Mouse (Mus musculus) CH12.LX (cell line): ENCODE measurements around the gene Cacng6. TPM values are rescaled to one million over a fixed set of nuclear protein-coding genes. Genes with fewer than 3 reads are reported as not detected.
A peak's percentile ranks its signal among the peaks of the same experiment; 100 is the strongest.

Experiments
- DNase-seq: peaks from one replicate; pipeline ENCODE4 v3.0.0-alpha.2; 2013; ENCODE audit errors: extremely low read depth
- H3K27ac ChIP-seq: 2 replicates; pipeline ENCODE4 v1.5.1; 2012; ENCODE audit warnings: low read depth, mild to moderate bottlenecking, control low read depth, moderate library complexity; ENCODE audit not compliant: insufficient read depth
- H3K27me3 ChIP-seq: replicated peaks from 2 replicates; pipeline ENCODE3; 2012; ENCODE audit warnings: inconsistent platforms
- H3K36me3 ChIP-seq, 2 experiments: replicated peaks in 1 of 2; 2 replicates each; pipeline versions ENCODE3 to v1.6.1; 2012; ENCODE audit warnings: inconsistent platforms in 1 of 2, low read length in 1 of 2, mild to moderate bottlenecking in 1 of 2, mixed read lengths in 1 of 2, moderate library complexity in 1 of 2; ENCODE audit not compliant: control insufficient read depth in 1 of 2, insufficient read depth in 1 of 2
- H3K4me1 ChIP-seq, 2 experiments: 2 replicates each; pipeline ENCODE4 v1.6.1; 2012; ENCODE audit warnings: inconsistent platforms in 1 of 2, moderate library complexity in 1 of 2; ENCODE audit not compliant: insufficient read depth in 2 of 2, control insufficient read depth in 1 of 2
- H3K4me2 ChIP-seq: 2 replicates; pipeline ENCODE4 v1.6.1; 2012; ENCODE audit warnings: low read depth, mild to moderate bottlenecking, control low read depth; ENCODE audit not compliant: poor library complexity, insufficient read depth, severe bottlenecking
- H3K4me3 ChIP-seq, 3 experiments: fragments of 150-350 bp in 1 of 3; sonication (generic) in 1 of 3; replicated peaks in 1 of 3; 2 replicates each; pipeline versions ENCODE3 to v1.5.1; 2011 to 2012; ENCODE audit warnings: low read depth in 2 of 3, low read length in 2 of 3, mild to moderate bottlenecking in 2 of 3, moderate library complexity in 2 of 3, control low read depth in 1 of 3, improper control_type of control experiment in 1 of 3, inconsistent platforms in 1 of 3, mixed read lengths in 1 of 3; ENCODE audit not compliant: poor library complexity in 1 of 3
- H3K79me2 ChIP-seq: replicated peaks from 2 replicates; pipeline ENCODE4 v1.6.1; 2012; ENCODE audit warnings: mild to moderate bottlenecking, moderate library complexity; ENCODE audit not compliant: control insufficient read depth, poor library complexity, insufficient read depth, severe bottlenecking; ENCODE audit errors: extremely low read depth
- H3K9ac ChIP-seq: 2 replicates; pipeline ENCODE4 v1.6.1; 2012; ENCODE audit warnings: low read depth, mild to moderate bottlenecking, control low read depth, moderate library complexity; ENCODE audit not compliant: insufficient read depth
- H3K9me3 ChIP-seq: replicated peaks from 2 replicates; pipeline ENCODE3; 2012; ENCODE audit warnings: low read length, inconsistent platforms, mixed read lengths
- BHLHE40 ChIP-seq: IDR thresholded peaks from 2 replicates; pipeline ENCODE4 v1.6.1; 2011; ENCODE audit warnings: mild to moderate bottlenecking, low read depth, low read length, improper control_type of control experiment
- ELF1 ChIP-seq: IDR thresholded peaks from 2 replicates; pipeline ENCODE4 v1.6.1; 2014; ENCODE audit warnings: low read depth, mild to moderate bottlenecking, inconsistent platforms, low read length, improper control_type of control experiment
- EP300 ChIP-seq: IDR thresholded peaks from 2 replicates; pipeline ENCODE4 v1.6.1; 2011; ENCODE audit warnings: low read length, improper control_type of control experiment
- ETS1 ChIP-seq: conservative IDR thresholded peaks from 2 replicates; pipeline ENCODE4 v1.6.1; 2012; ENCODE audit warnings: low read depth, mild to moderate bottlenecking, inconsistent platforms, low read length, improper control_type of control experiment, moderate library complexity
- GABPA ChIP-seq: IDR thresholded peaks from 2 replicates; pipeline ENCODE4 v1.6.1; 2012; ENCODE audit warnings: low read depth, low read length, improper control_type of control experiment, inconsistent platforms; ENCODE audit not compliant: insufficient replicate concordance
- IRF4 ChIP-seq: IDR thresholded peaks from 2 replicates; pipeline ENCODE4 v1.6.1; 2014; ENCODE audit warnings: low read depth, mild to moderate bottlenecking, inconsistent platforms, low read length, improper control_type of control experiment
- MAZ ChIP-seq: IDR thresholded peaks from 2 replicates; pipeline ENCODE4 v1.6.1; 2012; ENCODE audit warnings: low read depth, mild to moderate bottlenecking, inconsistent platforms, low read length, improper control_type of control experiment, moderate library complexity
- MEF2A ChIP-seq: IDR thresholded peaks from 2 replicates; pipeline ENCODE4 v1.6.1; 2014; ENCODE audit warnings: low read depth, mild to moderate bottlenecking, inconsistent platforms, low read length, improper control_type of control experiment, borderline replicate concordance
- NELFE ChIP-seq: IDR thresholded peaks from 2 replicates; pipeline ENCODE4 v1.6.1; 2011; ENCODE audit warnings: low read depth, low read length, improper control_type of control experiment
- NRF1 ChIP-seq: IDR thresholded peaks from 2 replicates; pipeline ENCODE4 v1.6.1; 2014; ENCODE audit warnings: low read depth, mild to moderate bottlenecking, inconsistent platforms, low read length, improper control_type of control experiment, moderate library complexity
- RCOR1 ChIP-seq: conservative IDR thresholded peaks from 2 replicates; pipeline ENCODE4 v1.6.1; 2012; ENCODE audit warnings: low read depth, mild to moderate bottlenecking, inconsistent platforms, low read length, improper control_type of control experiment
- SMC3 ChIP-seq: IDR thresholded peaks from 2 replicates; pipeline ENCODE4 v1.6.1; 2011; ENCODE audit warnings: low read depth, low read length, improper control_type of control experiment
- TBP ChIP-seq: conservative IDR thresholded peaks from 2 replicates; pipeline ENCODE4 v1.6.1; 2011; ENCODE audit warnings: low read depth, low read length, improper control_type of control experiment
- TCF12 ChIP-seq: IDR thresholded peaks from 2 replicates; pipeline ENCODE4 v1.6.1; 2014; ENCODE audit warnings: low read depth, mild to moderate bottlenecking, inconsistent platforms, low read length, improper control_type of control experiment
- UBTF ChIP-seq: IDR thresholded peaks from 2 replicates; pipeline ENCODE4 v1.6.1; 2012; ENCODE audit warnings: low read depth, mild to moderate bottlenecking, inconsistent platforms, low read length, improper control_type of control experiment, moderate library complexity
- USF1 ChIP-seq: IDR thresholded peaks from 2 replicates; pipeline ENCODE4 v1.6.1; 2014; ENCODE audit warnings: low read depth, mild to moderate bottlenecking, inconsistent platforms, low read length, improper control_type of control experiment
- ZC3H11A ChIP-seq: IDR thresholded peaks from 2 replicates; pipeline ENCODE4 v1.6.1; 2012; ENCODE audit warnings: low read depth, mild to moderate bottlenecking, inconsistent platforms, low read length, improper control_type of control experiment
- ZNF384 ChIP-seq: IDR thresholded peaks from 2 replicates; pipeline ENCODE4 v1.6.1; 2012; ENCODE audit warnings: low read depth, low read length, improper control_type of control experiment, inconsistent platforms
- dilution Hi-C: fragments of 300-500 bp; cut with MboI; formaldehyde crosslinking; loops from 2 replicates; pipeline ENCODE4 v1.14.3; 2020; ENCODE audit warnings: low sequenced_read_pairs; ENCODE audit not compliant: extremely low pct_unique_long_range_greater_than_20kb, extremely low pct_ligation_motif_present
- in situ Hi-C: fragments of 300-500 bp; cut with MboI; formaldehyde crosslinking; loops from 3 replicates; pipeline ENCODE4 v1.14.3; 2019; ENCODE audit warnings: low sequenced_read_pairs, low pct_ligation_motif_present, low pct_unique_long_range_greater_than_20kb, mixed read lengths
- polyA plus RNA-seq: library from polyadenylated mRNA; unstranded; fragments of >175 nt; gene quantifications from 2 replicates; pipeline ENCODE4 v1.2.1, GENCODE M21; 2012; ENCODE audit warnings: low read depth; ENCODE audit not compliant: insufficient read length
- total RNA-seq, 2 experiments: library from RNA; depleted of rRNA; stranded (reverse); fragments of 300-350 nt in 1 of 2; fragments of >200 nt in 1 of 2; gene quantifications; 2 replicates each; pipeline ENCODE4 v1.2.3; 2012 to 2014

Gene Cacng6
- total and polyA plus RNA-seq, 3 experiments = not detected

DNA sequence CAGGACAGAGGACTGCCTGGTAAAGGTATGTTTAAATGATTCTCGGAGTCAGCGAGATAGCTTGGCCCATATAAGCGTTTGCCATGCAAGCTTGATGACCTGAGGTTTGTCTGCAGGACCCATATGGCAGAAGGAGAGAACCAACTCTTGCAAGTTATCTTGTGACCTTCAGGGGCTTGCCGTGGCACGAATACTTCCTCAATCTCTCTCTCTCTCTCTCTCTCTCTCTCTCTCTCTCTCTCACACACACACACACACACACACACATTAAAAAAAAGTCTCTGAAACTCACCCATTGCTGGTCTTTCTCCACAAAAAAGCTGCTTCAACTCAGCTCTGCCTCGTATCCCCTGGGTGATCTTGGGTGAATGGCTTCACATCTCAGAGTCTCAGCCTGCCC is 35.1 kb upstream of the Cacng6 start:
- Histone ChIP-seq H3K36me3 (no peaks in the 10 kb centered on the region), H3K27me3 (peaks cover 2% of the 10 kb centered on the region), H3K4me3 (no peak overlapping the region), H3K4me2 (peak overlapping the region; percentile 78), H3K9me3 (no peaks in the 10 kb centered on the region), H3K79me2 (no peaks in the 10 kb centered on the region), H3K4me1 (peaks cover 5 to 30% of the 10 kb centered on the region in 2 experiments), H3K9ac (no peak overlapping the region), H3K27ac (no peak overlapping the region)
- in situ Hi-C loops (no loop called here), dilution Hi-C loops (no loop called here)
- peak; percentile 28 for DNase-seq
- TF ChIP-seq ZC3H11A (no peak), TBP (no peak), ELF1 (peak; percentile 31; the same call in 1 of the 2 replicates), USF1 (no peak), ZNF384 (peak; percentile 61), IRF4 (peak; percentile 41; the same call in 1 of the 2 replicates), NRF1 (no peak), SMC3 (no peak), BHLHE40 (peak; percentile 35; the same call in 1 of the 2 replicates), EP300 (peak; percentile 38), RCOR1 (0 out of 2 replicates have a peak, but pooled peaks have one; percentile 24)

- in situ Hi-C loops = no loop called here
- Histone ChIP-seq H3K4me2 (peak overlapping the region; percentile 78; the same call in 1 of the 2 replicates), H3K9me3 (no peaks in the 10 kb centered on the region), H3K4me1 (peaks cover 5 to 30% of the 10 kb centered on the region in 2 experiments), H3K27ac (no peak overlapping the region), H3K36me3 (no peaks in the 10 kb centered on the region), H3K27me3 (peaks cover 2% of the 10 kb centered on the region), H3K4me3 (no peak overlapping the region), H3K9ac (no peak overlapping the region), H3K79me2 (no peaks in the 10 kb centered on the region)
- DNase-seq = no peak
- dilution Hi-C loops = no loop called here
- TF ChIP-seq ETS1 (no peak), ZC3H11A (no peak), TCF12 (no peak), NELFE (no peak), UBTF (no peak), RCOR1 (no peak), GABPA (no peak), MEF2A (no peak), MAZ (no peak)
Observed at GRCm38 (mm10) chr7:3389444-3390412, 34.3 kb upstream of the Cacng6 start.
